Mouse (Mus musculus) C2C12 (cell line): ENCODE data around the gene Etv6. TPM values are rescaled to one million over a fixed set of nuclear protein-coding genes. Genes with fewer than 3 reads are reported as not detected.

Experiments
- H3K27me3 ChIP-seq: one replicate; pipeline ENCODE4 v1.6.1; 2011; ENCODE audit not compliant: control insufficient read depth, insufficient read depth, insufficient read length
- H3K36me3 ChIP-seq: one replicate; pipeline ENCODE4 v1.6.1; 2011; ENCODE audit not compliant: control insufficient read depth, insufficient read depth
- H3K4me3 ChIP-seq: one replicate; pipeline ENCODE4 v1.5.1; 2011; ENCODE audit warnings: mild to moderate bottlenecking, control low read depth; ENCODE audit not compliant: poor library complexity, insufficient read depth, severe bottlenecking
- H3K79me2 ChIP-seq: one replicate; pipeline ENCODE4 v1.6.1; 2011; ENCODE audit not compliant: control insufficient read depth, insufficient read depth
- H3K79me3 ChIP-seq: one replicate; pipeline ENCODE4 v1.6.1; 2011; ENCODE audit warnings: low read depth, control low read depth
- H3ac ChIP-seq: one replicate; pipeline ENCODE3; 2011; ENCODE audit warnings: low read depth; ENCODE audit not compliant: control insufficient read depth, insufficient read length
- CEBPB ChIP-seq: IDR thresholded peaks from one replicate; pipeline ENCODE4 v1.6.1; 2011; ENCODE audit warnings: low read depth, mild to moderate bottlenecking, control low read depth, moderate library complexity
- CTCF ChIP-seq: IDR thresholded peaks from one replicate; pipeline ENCODE4 v1.5.1; 2011; ENCODE audit not compliant: control insufficient read depth, insufficient read depth, insufficient read length
- FOSL1 ChIP-seq: IDR thresholded peaks from one replicate; pipeline ENCODE4 v1.8.0; 2011; ENCODE audit warnings: mild to moderate bottlenecking, low read length; ENCODE audit not compliant: poor library complexity, insufficient read depth, severe bottlenecking
- MAX ChIP-seq: IDR thresholded peaks from one replicate; pipeline ENCODE4 v1.6.1; 2011; ENCODE audit warnings: mild to moderate bottlenecking, control low read depth
- MYOD1 ChIP-seq: IDR thresholded peaks from one replicate; pipeline ENCODE4 v1.6.1; 2011; ENCODE audit warnings: low read depth; ENCODE audit not compliant: control insufficient read depth, insufficient read length
- MYOG ChIP-seq: IDR thresholded peaks from one replicate; pipeline ENCODE4 v1.6.1; 2011; ENCODE audit not compliant: control insufficient read depth, insufficient read length; ENCODE audit errors: extremely low read depth
- USF1 ChIP-seq: IDR thresholded peaks from one replicate; pipeline ENCODE4 v1.6.1; 2011; ENCODE audit warnings: low read depth, mild to moderate bottlenecking, control low read depth, moderate library complexity
- polyA plus RNA-seq: library from polyadenylated mRNA; unstranded; fragments of >200 nt; fragmentation: generic; extraction: Trizol; gene quantifications from one replicate; pipeline ENCODE4 v1.2.1, GENCODE M21; 2012; ENCODE audit warnings: missing spikeins

The Etv6 gene
- polyA plus RNA-seq, 1 experiment, result 8.5 TPM

DNA sequence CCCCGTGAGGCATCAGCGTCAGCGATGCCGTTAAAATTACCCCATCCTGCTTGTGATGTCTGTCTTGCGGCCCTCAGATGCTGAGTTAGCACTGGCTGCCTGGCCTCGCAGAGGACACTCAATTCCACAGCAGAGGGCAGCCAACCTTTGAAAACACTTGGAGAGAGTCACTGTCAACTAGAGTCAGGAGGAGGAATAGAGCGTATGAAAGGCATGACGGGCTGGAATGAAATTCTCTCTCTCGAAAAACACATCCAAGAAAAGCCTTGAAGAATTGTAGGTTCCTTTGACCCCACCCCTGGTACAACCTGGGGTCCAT is 175.9 kb downstream of the Etv6 start:
- Histone ChIP-seq H3K27me3 (no peaks in the 10 kb centered on the region), H3ac (no peak overlapping the region)
- no peak for TF ChIP-seq MAX
- TF ChIP-seq USF1, result no peak
- TF ChIP-seq MYOG, result no peak
- TF ChIP-seq MYOD1, result no peak
- no peak for TF ChIP-seq CEBPB
- TF ChIP-seq CTCF, result no peak
- no peak for TF ChIP-seq FOSL1

DNA sequence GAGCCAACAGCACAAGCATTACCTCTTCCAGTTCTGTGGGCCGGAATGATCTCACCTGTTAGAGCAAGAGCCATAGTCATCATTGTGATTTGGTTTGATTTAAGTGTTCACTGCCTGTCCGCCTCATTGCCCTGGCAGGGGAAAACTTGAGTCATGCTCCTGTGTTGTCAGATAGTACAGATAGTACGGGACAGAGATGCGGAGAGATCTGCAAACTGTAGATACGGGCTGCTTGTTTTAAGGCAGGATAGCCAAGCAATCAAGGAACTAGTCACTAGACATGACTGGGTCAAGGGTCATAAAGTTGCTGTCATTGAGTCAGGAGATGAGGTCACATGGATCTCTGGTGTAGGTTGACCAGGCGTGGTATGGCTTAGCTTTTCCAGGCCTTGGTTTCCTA is 182.2 kb downstream of the Etv6 start:
- Histone ChIP-seq H3K36me3 (peaks cover 8% of the 10 kb centered on the region), H3K79me3 (peaks cover 2% of the 10 kb centered on the region), H3K4me3 (no peak overlapping the region), H3K79me2 (peaks cover 5% of the 10 kb centered on the region), H3K27me3 (no peaks in the 10 kb centered on the region), H3ac (no peak overlapping the region)
- TF ChIP-seq MAX (no peak), CEBPB (no peak), FOSL1 (no peak), MYOD1 (no peak), MYOG (no peak), CTCF (no peak), USF1 (no peak)

More for the DNA sequence above, 175.9 kb downstream of the Etv6 start:
- peaks cover 4% of the 10 kb centered on the region for H3K36me3 ChIP-seq
- no peaks in the 10 kb centered on the region for H3K79me2 ChIP-seq
- no peak overlapping the region for H3K4me3 ChIP-seq
- H3K79me3 ChIP-seq, result peaks cover 1% of the 10 kb centered on the region

DNA sequence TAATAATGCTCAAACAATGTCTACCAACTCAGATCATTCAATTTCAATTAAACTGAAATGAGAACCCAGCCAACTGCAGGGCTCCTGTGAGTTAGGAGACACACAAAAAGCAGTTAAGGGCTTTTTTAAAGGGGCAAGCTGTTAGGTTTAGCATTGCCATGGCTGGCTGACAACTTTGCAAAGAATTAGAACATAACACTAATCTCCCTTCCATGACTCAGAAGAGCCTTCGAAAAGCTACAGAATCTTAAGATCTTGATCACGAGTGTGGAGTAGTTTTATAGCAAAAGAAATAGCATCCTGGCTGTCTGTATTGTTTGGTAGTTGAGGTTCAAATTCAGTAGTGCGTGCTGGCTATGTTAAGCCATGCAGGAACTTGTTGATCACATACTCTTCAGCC is 182.9 kb downstream of the Etv6 start:
- Histone ChIP-seq H3K79me3 (peaks cover 2% of the 10 kb centered on the region), H3K4me3 (no peak overlapping the region), H3K79me2 (peaks cover 5% of the 10 kb centered on the region), H3K27me3 (no peaks in the 10 kb centered on the region), H3ac (no peak overlapping the region), H3K36me3 (peaks cover 8% of the 10 kb centered on the region)
- no peak for TF ChIP-seq MYOG

DNA sequence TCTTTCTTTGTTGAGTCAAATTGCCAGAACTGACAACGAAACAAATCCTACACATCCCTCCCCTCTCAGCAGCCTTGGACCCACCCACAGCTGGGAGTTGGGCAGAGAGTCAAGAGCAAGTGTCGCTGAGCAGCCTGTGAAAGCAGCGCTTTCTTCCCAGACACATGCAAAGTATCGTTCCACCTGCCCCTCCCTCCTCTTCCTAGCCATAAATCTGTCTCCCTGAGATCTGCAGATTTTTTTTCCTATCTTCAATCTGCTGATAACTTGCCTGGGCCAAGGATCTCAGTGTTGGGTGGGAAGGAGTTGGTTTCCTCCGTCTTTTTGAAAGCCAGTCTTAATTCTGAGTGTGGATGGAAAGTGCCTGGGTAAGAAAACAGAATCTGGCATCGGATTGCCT is 183.9 kb downstream of the Etv6 start:
- H3K36me3 ChIP-seq, result peaks cover 10% of the 10 kb centered on the region
- H3K79me3 ChIP-seq, result peaks cover 2% of the 10 kb centered on the region
- H3K79me2 ChIP-seq, result peaks cover 5% of the 10 kb centered on the region
- TF ChIP-seq CEBPB (no peak), FOSL1 (no peak), MAX (no peak), MYOD1 (no peak), CTCF (no peak), USF1 (no peak), MYOG (no peak)
- H3K27me3 ChIP-seq, result no peaks in the 10 kb centered on the region
- H3ac ChIP-seq, result no peak overlapping the region
- no peak overlapping the region for H3K4me3 ChIP-seq

DNA sequence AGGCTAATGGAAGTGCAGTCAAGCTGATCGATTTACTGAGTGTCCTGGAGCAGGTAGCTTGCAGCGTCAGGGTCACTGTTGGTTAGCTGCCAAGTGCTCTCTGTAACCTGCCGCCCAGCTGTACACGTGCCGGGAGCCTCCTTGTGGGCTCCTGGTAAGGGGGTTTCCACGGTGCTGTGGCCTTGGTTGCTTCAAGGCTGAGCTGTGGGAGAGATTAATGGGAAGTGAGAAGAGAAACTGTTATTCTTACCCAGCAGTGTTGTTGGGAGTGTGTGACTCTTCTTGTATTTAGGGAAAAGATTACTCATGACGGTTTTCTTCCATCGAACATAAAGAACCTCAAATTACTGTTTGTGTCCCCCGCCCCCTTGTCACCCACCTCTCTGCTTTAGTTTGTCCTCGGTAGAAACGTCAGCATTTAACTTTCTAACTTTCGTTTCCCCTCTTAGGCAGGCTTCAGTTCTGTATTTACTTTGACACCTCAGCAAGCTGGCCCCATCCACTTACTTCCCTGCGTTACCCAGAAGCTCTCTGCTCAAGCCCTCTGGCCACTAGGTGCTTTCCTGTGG is 184.8 kb downstream of the Etv6 start:
- Histone ChIP-seq H3ac (no peak overlapping the region), H3K4me3 (no peak overlapping the region), H3K36me3 (peaks cover 19% of the 10 kb centered on the region), H3K79me2 (peaks cover 5% of the 10 kb centered on the region), H3K79me3 (peaks cover 2% of the 10 kb centered on the region), H3K27me3 (no peaks in the 10 kb centered on the region)
- TF ChIP-seq MAX (no peak), MYOG (no peak), CEBPB (no peak)

DNA sequence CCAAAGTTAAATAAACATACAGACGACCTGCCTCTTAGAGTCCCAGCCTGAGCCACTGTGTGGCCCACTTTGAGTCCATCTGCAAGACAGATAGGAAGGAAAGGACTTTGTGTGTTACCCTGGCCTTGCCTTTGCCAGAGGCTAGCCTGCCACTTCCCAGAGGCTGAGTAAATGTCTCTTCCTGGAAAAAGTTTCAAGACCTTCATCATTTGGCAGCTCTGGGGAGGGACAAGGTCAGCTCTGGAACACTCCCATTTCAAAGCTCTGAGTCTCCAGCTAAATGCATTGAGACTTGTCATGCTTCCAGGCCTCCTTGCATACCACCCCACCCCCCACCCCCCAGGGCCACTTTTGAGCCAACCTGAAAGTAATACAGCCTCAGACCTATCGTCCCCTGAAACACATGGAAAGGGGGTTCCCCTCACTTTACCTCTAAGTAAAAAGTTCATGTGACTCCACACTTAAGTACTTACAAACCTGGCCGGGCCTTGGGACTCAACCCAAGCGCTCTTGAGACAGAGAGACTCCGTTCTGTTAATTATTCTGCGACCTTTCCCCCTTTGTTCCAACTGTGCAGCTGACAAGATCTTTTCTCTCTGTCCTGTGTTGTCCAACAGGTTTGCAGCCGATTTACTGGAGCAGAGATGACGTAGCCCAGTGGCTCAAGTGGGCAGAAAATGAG is 186.9 kb downstream of the Etv6 start:
- no peaks in the 10 kb centered on the region for H3K27me3 ChIP-seq
- H3K36me3 ChIP-seq, result peaks cover 22% of the 10 kb centered on the region
- H3ac ChIP-seq, result no peak overlapping the region
- H3K79me2 ChIP-seq, result peaks cover 5% of the 10 kb centered on the region
- no peak overlapping the region for H3K4me3 ChIP-seq
- no peaks in the 10 kb centered on the region for H3K79me3 ChIP-seq
- TF ChIP-seq CTCF (no peak), MYOG (no peak), CEBPB (no peak)
